Mouse (Mus musculus) forebrain, embryonic 13.5 days (tissue): Measurements from ENCODE around the gene Pla2g4a. TPM values are rescaled to one million over a fixed set of nuclear protein-coding genes. Genes with fewer than 3 reads are reported as not detected.
"Not testable (repeated sequence)": the region's sequence is repeated elsewhere in the genome, so short reads cannot be mapped to it uniquely, and the experiment has no call there.

ENCODE experiments used
- ATAC-seq: fragments of 200-750 bp; cut with Nextera tagmentation; 2 replicates; pipeline ENCODE4 v1.8.0; 2017
- H3K27ac ChIP-seq: fragments of 300-500 bp; sonication (generic); 2 replicates; pipeline ENCODE4 v1.5.1; 2015; ENCODE audit warnings: inconsistent platforms, mild to moderate bottlenecking, moderate library complexity
- H3K27me3 ChIP-seq: fragments of 300-500 bp; sonication (generic); 2 replicates; pipeline ENCODE4 v1.6.1; 2015; ENCODE audit warnings: mild to moderate bottlenecking, inconsistent platforms
- H3K36me3 ChIP-seq: fragments of 300-500 bp; sonication (generic); 2 replicates; pipeline ENCODE4 v1.6.1; 2015; ENCODE audit warnings: mild to moderate bottlenecking, inconsistent platforms; ENCODE audit not compliant: poor library complexity, severe bottlenecking
- H3K4me1 ChIP-seq: fragments of 300-500 bp; sonication (generic); 2 replicates; pipeline ENCODE4 v1.6.1; 2015; ENCODE audit warnings: inconsistent platforms
- H3K4me2 ChIP-seq: fragments of 300-500 bp; sonication (generic); 2 replicates; pipeline ENCODE4 v1.6.1; 2015; ENCODE audit warnings: inconsistent platforms, mild to moderate bottlenecking, moderate library complexity
- H3K4me3 ChIP-seq: fragments of 300-500 bp; sonication (generic); 2 replicates; pipeline ENCODE4 v1.5.1; 2015; ENCODE audit warnings: mild to moderate bottlenecking, inconsistent platforms
- H3K9ac ChIP-seq: fragments of 300-500 bp; sonication (generic); 2 replicates; pipeline ENCODE4 v1.6.1; 2015; ENCODE audit warnings: mild to moderate bottlenecking, inconsistent platforms
- H3K9me3 ChIP-seq: fragments of 300-500 bp; sonication (generic); replicated peaks from 2 replicates; pipeline ENCODE4 v1.6.1; 2016; ENCODE audit warnings: inconsistent platforms
- whole genome bisulfite sequencing: fragments of 180-500 bp; shearing (Covaris S2); methylation state at CpG from one replicate; pipeline ENCODE4 v1.1.7; 2015; 5-methylcytosine and 5-hydroxymethylcytosine counted together
- polyA plus RNA-seq: library from polyadenylated mRNA; unstranded; fragments of >200 nt; fragmentation: Nextera tagmentation; extraction: Ambion mirVana; gene quantifications from 2 replicates; pipeline ENCODE4 v1.2.1, GENCODE M21; 2015

Pla2g4a gene
- polyA plus RNA-seq, 1 experiment from 2014 or later = 1.1 TPM

DNA sequence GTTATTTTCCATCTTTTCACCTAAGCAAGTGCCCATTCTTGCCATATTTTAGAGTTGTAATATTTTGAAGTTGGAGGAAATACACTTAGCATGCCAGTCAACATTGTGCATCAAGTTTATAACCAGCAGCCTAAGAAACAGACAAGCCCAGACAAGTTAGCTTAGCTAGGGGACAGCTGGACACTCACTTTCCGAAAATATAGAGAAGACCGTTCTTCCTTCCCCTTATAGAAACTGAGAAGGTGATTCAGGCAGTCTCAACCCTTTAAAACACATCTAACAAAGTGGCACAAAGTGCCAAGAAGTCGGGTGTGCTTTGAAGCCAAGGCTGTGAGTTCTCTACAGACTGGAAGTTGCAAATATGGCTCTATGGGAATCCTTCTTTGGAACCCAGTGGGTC lies 10.4 kb downstream of the Pla2g4a start:
- Histone ChIP-seq H3K4me1 (no peaks in the 10 kb centered on the region), H3K9me3 (no peaks in the 10 kb centered on the region), H3K27me3 (no peaks in the 10 kb centered on the region), H3K4me2 (no peak overlapping the region), H3K9ac (no peak overlapping the region), H3K36me3 (no peaks in the 10 kb centered on the region), H3K27ac (no peak overlapping the region), H3K4me3 (no peak overlapping the region)
- no peak for ATAC-seq
- WGBS = 82% methylated on average over 3 of the region's 3 CpGs

DNA sequence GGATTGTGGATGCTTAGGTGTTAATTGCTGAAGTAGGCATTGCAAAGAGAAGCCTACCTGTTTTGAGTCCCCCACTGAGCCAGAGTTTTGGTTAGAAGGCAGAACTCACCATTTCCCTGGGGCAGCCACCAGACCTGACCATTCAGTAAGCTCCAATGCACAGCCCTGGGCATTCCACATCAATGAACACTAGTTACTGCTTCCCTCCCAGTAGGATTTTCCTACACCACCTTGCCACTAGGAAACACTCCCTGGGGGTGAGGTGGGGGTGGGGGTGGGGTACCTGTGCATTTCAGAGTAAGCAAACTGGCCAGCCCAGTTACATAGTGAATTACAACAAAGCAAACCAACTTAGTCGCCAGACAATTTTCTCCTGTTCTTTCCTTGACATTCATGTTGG lies 10.8 kb downstream of the Pla2g4a start:
- 81% methylated on average over 1 of the region's 1 CpGs for WGBS
- Histone ChIP-seq H3K27ac (no peak overlapping the region), H3K36me3 (no peaks in the 10 kb centered on the region), H3K4me1 (no peaks in the 10 kb centered on the region), H3K9ac (no peak overlapping the region), H3K27me3 (no peaks in the 10 kb centered on the region), H3K9me3 (no peaks in the 10 kb centered on the region), H3K4me2 (no peak overlapping the region), H3K4me3 (no peak overlapping the region)
- ATAC-seq = no peak

DNA sequence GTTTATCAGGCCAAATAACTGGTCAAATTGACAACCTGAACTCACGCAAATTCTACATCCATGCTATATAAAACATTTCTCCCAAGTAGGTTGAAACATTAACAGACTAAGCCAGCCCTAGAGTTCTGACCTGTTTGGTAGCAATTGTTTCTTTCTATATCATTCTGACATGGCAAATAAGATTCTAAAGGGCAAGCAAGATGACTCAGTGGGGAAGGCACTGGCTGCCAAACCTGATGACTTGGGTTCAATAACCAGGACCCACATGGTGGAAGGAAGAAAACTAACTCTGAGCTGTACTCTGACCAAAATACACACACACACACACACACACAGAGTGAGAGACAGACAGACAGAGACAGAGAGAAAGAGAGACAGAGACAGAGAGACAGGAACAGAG lies 11.8 kb downstream of the Pla2g4a start:
- H3K27ac ChIP-seq = no peak overlapping the region
- H3K4me1 ChIP-seq = no peaks in the 10 kb centered on the region
- no peaks in the 10 kb centered on the region for H3K27me3 ChIP-seq
- H3K9ac ChIP-seq = no peak overlapping the region
- H3K4me3 ChIP-seq = no peak overlapping the region
- 97% methylated on average over 1 of the region's 1 CpGs for WGBS
- H3K9me3 ChIP-seq = no peaks in the 10 kb centered on the region
- H3K4me2 ChIP-seq = no peak overlapping the region
- no peak for ATAC-seq
- no peaks in the 10 kb centered on the region for H3K36me3 ChIP-seq

DNA sequence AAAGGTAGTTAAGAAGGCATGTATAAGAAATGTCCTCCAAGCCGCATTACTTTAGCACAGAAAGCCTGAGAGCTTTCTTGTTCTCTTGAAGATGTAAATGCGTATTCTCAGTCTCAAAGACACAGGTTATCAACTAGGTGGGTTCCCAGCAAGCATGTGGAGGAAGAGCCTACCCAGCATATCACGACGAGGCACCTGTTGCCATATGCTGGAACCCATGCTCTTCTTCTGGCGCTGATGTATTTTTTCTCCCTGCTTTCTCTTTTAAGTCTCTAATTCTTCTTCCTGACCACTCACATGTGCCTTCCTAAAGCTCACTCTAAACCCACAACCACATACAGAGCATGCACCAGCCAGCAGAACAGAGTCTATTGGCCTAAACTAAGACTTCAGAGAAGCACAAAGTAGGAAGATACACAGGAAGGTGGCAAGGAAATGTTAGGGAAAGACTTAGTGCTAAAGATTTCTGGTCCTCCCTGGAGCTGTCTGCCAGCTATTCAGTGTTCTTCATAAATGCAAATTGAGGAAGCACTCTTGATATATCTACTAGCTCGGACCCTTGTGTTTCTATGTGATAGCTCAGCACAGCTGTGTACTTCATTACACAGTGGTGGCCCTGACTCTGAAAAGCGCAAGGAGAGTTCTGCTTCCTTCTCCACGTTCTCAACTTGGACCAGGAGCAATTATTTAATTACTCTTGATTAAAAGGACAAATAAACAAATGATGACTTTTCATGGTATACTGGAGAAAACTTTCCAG lies 12.8 kb downstream of the Pla2g4a start:
- Histone ChIP-seq H3K9ac (no peak overlapping the region), H3K4me1 (no peaks in the 10 kb centered on the region), H3K4me2 (no peak overlapping the region), H3K27me3 (no peaks in the 10 kb centered on the region), H3K27ac (no peak overlapping the region), H3K36me3 (no peaks in the 10 kb centered on the region), H3K4me3 (no peak overlapping the region), H3K9me3 (no peaks in the 10 kb centered on the region)
- WGBS = 88% methylated on average over 8 of the region's 8 CpGs
- no peak for ATAC-seq

DNA sequence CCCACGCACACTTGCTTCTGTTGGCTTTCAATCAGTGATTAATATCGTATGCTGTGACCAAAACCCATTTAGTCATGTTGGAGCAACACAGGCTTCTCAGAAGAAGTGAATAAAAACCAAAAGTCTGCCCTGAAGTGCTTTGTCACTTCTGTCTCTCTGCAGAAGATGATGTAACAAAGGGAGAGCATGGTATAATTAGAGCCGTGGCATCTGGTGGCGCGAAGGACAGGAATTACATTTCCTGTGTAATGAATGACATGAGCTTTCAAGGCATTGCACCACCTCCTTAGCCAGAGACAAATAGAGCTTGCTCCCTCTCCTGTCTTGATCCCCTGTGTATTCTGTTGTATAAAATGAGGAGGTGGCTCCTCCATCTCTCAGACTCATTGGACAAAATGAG lies 14.1 kb downstream of the Pla2g4a start:
- no peak overlapping the region for H3K9ac ChIP-seq
- H3K27me3 ChIP-seq = no peaks in the 10 kb centered on the region
- no peaks in the 10 kb centered on the region for H3K4me1 ChIP-seq
- H3K4me2 ChIP-seq = no peak overlapping the region
- no peak overlapping the region for H3K4me3 ChIP-seq
- ATAC-seq = no peak
- H3K36me3 ChIP-seq = no peaks in the 10 kb centered on the region
- H3K9me3 ChIP-seq = no peaks in the 10 kb centered on the region
- no peak overlapping the region for H3K27ac ChIP-seq
- 58% methylated on average over 5 of the region's 5 CpGs for WGBS

DNA sequence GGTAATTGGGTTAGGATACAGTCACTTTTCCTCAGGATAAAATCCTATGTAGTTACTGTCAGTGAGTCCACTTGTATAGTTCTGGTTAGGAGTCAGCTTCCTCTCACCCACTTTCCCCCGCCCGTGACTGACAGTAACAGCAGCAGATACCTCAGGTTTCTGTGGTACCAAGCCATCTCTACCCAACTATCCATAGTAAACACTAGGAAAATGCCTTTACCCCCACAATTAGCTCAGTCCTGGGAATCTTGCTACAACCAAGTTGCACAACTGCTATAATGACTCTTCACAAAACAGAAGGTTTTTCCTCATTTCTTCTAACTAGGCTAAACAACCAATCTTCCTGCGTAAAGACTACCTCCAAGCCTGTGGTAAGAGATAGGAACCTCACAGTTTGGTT lies 14.7 kb downstream of the Pla2g4a start:
- Histone ChIP-seq H3K4me2 (no peak overlapping the region), H3K27ac (no peak overlapping the region), H3K4me3 (no peak overlapping the region), H3K27me3 (no peaks in the 10 kb centered on the region), H3K4me1 (no peaks in the 10 kb centered on the region), H3K9ac (no peak overlapping the region), H3K36me3 (no peaks in the 10 kb centered on the region), H3K9me3 (no peaks in the 10 kb centered on the region)
- ATAC-seq = no peak
- 92% methylated on average over 3 of the region's 3 CpGs for WGBS

DNA sequence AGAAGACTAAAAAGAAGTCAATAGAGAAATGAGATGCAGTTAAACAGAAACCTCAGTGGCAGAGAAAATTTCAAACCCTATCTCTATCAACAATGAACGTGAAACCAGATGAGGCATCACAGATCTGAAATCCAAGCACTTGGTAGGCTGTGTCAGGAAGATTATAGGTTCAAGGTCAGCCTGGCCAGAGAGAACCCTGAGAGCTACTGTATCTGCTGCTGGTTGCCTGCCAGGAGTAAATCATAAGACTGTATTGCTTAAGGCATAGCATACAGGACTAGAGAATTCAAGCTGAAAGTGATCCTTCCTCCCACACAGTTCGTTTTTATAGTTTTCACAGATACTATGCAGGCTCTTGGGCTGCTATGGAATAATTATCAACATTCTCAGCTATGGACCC lies 17.5 kb downstream of the Pla2g4a start:
- no peak overlapping the region for H3K9ac ChIP-seq
- no peaks in the 10 kb centered on the region for H3K27me3 ChIP-seq
- 69% methylated on average over 2 of the region's 2 CpGs for WGBS
- no peaks in the 10 kb centered on the region for H3K36me3 ChIP-seq
- no peak overlapping the region for H3K4me3 ChIP-seq
- H3K4me2 ChIP-seq = no peak overlapping the region
- no peak overlapping the region for H3K27ac ChIP-seq
- no peak for ATAC-seq
- H3K4me1 ChIP-seq = no peaks in the 10 kb centered on the region
- H3K9me3 ChIP-seq = no peaks in the 10 kb centered on the region

DNA sequence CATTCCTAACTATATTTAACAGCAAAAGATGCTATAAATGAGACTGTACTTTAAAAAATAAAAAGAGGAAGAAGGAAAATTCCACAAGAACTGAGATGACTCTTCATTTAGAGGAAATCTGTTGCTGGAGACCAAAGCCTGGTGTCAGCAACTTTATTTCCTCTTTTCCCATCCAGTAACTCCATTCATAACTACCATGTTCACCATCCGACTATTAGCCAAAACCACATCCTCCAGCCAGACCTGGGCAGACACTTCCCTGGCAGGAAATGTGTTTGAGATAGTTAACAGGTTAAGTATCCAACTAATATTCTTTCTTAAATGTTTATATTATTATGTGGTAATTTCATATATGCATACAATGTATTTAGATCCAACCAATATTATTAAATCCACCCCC lies 20.8 kb downstream of the Pla2g4a start:
- no peak overlapping the region for H3K9ac ChIP-seq
- ATAC-seq = no peak
- 94% methylated on average over 1 of the region's 1 CpGs for WGBS
- H3K27ac ChIP-seq = no peak overlapping the region
- H3K4me3 ChIP-seq = no peak overlapping the region
- H3K36me3 ChIP-seq = no peaks in the 10 kb centered on the region
- H3K4me2 ChIP-seq = no peak overlapping the region
- no peaks in the 10 kb centered on the region for H3K4me1 ChIP-seq
- H3K27me3 ChIP-seq = no peaks in the 10 kb centered on the region
- H3K9me3 ChIP-seq = no peaks in the 10 kb centered on the region

DNA sequence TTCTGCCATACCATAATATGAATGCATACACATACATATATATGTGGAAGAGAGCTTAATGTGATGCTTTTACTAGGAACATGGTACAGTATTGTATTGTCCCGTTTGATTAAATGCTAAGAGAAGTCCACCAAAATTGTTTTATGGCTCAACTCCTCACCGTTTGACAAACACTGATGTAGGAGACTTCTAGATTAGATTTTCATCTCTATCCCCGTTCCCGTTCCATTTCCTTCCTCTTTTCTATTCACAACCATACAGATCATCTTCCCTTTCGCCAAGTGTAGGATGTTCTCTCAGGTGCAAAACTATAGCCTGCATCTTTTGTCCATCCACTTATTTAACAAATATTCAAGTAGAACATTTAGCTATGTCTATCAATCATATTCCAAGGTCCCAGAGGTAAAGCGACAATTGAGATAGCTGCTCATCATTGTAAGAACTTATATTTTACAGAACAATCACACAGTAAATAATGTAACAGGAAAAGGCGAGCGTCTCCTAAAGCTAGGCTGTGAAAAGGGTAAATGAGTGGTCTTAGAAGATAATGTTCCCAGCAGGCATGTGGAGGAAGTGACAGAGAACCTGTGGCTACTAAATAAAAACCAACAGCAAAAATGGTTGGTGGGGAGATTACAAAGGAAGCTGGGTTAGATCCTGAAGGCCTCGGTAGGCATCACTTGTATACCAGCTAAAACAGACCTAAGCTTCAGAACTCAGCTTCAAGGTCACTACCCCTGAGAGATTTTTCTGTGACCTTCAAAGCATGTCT lies 21.6 kb downstream of the Pla2g4a start:
- ATAC-seq = no peak
- WGBS = 93% methylated on average over 9 of the region's 9 CpGs
- Histone ChIP-seq H3K27ac (no peak overlapping the region), H3K36me3 (no peaks in the 10 kb centered on the region), H3K9me3 (no peaks in the 10 kb centered on the region), H3K4me1 (no peaks in the 10 kb centered on the region), H3K9ac (no peak overlapping the region), H3K27me3 (no peaks in the 10 kb centered on the region), H3K4me2 (no peak overlapping the region), H3K4me3 (no peak overlapping the region)

DNA sequence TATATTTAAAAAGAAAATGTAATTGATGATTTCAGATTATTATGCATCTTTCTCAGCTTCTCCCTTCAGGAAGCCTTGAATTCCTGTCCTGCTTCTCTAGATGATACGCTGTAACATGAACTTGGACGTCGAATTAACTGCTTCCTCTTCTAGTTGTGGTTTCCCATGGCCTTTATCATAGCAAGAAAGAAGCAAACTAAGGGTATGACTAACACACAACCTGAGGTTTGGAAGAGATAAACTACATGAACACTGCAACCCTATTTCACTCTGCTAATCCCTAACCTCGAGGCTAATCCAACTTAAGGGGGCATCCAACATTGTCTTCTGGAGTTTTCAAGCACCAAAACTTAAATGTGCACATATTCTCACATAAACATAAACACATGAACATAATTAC lies 23.3 kb downstream of the Pla2g4a start:
- WGBS = 88% methylated on average over 4 of the region's 4 CpGs

DNA sequence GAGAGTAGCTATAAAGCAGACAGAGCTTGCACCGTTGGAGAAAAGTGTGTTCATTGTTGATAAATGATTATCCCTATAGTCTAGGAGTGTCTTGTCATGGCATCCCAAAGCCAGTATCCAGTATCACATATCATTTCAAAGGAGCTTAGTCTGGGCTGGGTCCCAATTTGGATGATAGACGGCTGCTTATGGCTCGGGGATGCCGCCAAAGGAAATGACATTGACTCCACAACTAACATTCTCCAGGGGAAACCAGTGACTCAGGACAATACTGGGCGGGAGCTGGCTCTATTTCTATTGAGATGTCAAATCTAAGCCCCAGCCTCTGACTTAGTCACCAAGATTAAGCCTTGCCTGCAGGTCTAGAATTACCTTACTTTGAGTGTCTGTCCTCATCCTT lies 31.9 kb downstream of the Pla2g4a start:
- Histone ChIP-seq H3K4me2 (no peak overlapping the region), H3K4me1 (no peaks in the 10 kb centered on the region), H3K9me3 (no peaks in the 10 kb centered on the region), H3K4me3 (no peak overlapping the region), H3K9ac (no peak overlapping the region), H3K27me3 (no peaks in the 10 kb centered on the region), H3K27ac (no peak overlapping the region), H3K36me3 (no peaks in the 10 kb centered on the region)
- 75% methylated on average over 5 of the region's 5 CpGs for WGBS
- no peak for ATAC-seq

More for the DNA sequence above, 23.3 kb downstream of the Pla2g4a start:
- ATAC-seq = no peak
- Histone ChIP-seq H3K9ac (no peak overlapping the region), H3K9me3 (no peaks in the 10 kb centered on the region), H3K4me2 (no peak overlapping the region), H3K27me3 (no peaks in the 10 kb centered on the region), H3K27ac (no peak overlapping the region), H3K36me3 (no peaks in the 10 kb centered on the region), H3K4me3 (no peak overlapping the region), H3K4me1 (no peaks in the 10 kb centered on the region)

DNA sequence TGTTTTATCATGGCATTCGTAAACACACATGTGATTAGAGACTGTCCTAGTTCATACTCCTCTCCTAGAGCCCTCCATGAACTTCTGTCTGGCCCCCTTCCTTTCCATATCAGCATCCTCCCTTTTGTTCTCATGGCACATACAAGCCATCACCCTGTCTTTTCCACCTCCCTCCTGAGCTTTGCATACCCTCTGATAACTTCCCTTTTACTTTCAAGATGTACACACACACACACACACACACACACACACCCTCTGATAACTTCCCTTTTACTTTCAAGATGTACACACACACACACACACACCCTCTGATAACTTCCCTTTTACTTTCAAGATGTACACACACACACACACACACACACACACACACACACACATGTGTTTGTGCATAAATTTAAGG lies 37.4 kb downstream of the Pla2g4a start:
- H3K4me2 ChIP-seq, ATAC-seq, H3K27ac ChIP-seq, H3K4me3 ChIP-seq, H3K36me3 ChIP-seq, H3K4me1 ChIP-seq, H3K9ac ChIP-seq, H3K27me3 ChIP-seq, H3K9me3 ChIP-seq: not testable (repeated sequence)
- 95% methylated on average over 1 of the region's 1 CpGs for WGBS

DNA sequence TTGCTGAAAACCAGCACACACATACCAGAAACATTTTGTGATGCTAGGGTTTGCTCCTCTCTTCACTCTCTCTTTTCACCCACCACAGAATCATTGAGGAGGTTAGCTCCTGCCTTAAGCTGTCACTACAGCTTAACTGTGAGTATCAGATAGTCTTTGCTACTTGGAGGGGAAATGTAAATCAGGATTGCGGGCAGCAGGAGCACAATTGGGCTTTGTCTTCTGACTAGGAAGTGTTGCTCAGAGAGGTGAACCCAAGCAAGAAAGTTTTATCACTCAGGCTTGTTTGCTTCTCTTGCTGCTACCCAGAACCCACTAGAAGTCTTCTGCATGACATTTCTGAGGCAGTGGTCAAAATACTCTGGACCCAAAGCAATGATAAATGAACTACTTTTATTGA lies 38.9 kb downstream of the Pla2g4a start:
- Histone ChIP-seq H3K4me1 (no peaks in the 10 kb centered on the region), H3K27me3 (no peaks in the 10 kb centered on the region), H3K4me2 (no peak overlapping the region), H3K36me3 (no peaks in the 10 kb centered on the region), H3K9me3 (no peaks in the 10 kb centered on the region), H3K27ac (no peak overlapping the region), H3K4me3 (no peak overlapping the region), H3K9ac (no peak overlapping the region)
- 23% methylated on average over 1 of the region's 1 CpGs for WGBS
- no peak for ATAC-seq
